Mouse (Mus musculus): ENCODE measurements around the gene Zbtb9.

Gene Zbtb9

GRCm38 (mm10) chr17:27011998-27012672 lies 39.2 kb downstream of the Zbtb9 start:
- no peak for DNase-seq (ENCODE audit: low spot score)

- DNase-seq (ENCODE audit: low spot score) = no peak
These were observed 39.9 kb downstream of the Zbtb9 start for GRCm38 (mm10) chr17:27012909-27013308.

GRCm38 (mm10) chr17:27017564-27018499 lies 44.9 kb downstream of the Zbtb9 start:
- DNase-seq (ENCODE audit: low spot score) = peak; percentile 75

GRCm38 (mm10) chr17:27018555-27019196 lies 45.7 kb downstream of the Zbtb9 start:
- DNase-seq (ENCODE audit: low spot score) = no peak

GRCm38 (mm10) chr17:27021076-27021475 lies 48.1 kb downstream of the Zbtb9 start:
- no peak for DNase-seq (ENCODE audit: low spot score)

- no peak for DNase-seq (ENCODE audit: low spot score)
These were observed 48.8 kb downstream of the Zbtb9 start for GRCm38 (mm10) chr17:27021736-27022135.

- no peak for DNase-seq (ENCODE audit: low spot score)
These were observed 50.4 kb downstream of the Zbtb9 start for GRCm38 (mm10) chr17:27023342-27023741.

GRCm38 (mm10) chr17:27025326-27025902 lies 52.4 kb downstream of the Zbtb9 start:
- DNase-seq (ENCODE audit: low spot score) = no peak

GRCm38 (mm10) chr17:27025951-27026350 lies 53.0 kb downstream of the Zbtb9 start:
- no peak for DNase-seq (ENCODE audit: low spot score)

GRCm38 (mm10) chr17:27027460-27028283 lies 54.7 kb downstream of the Zbtb9 start:
- no peak for DNase-seq (ENCODE audit: low spot score)

- peak; percentile 89 for DNase-seq (ENCODE audit: low spot score)
These were observed 55.4 kb downstream of the Zbtb9 start for GRCm38 (mm10) chr17:27028284-27028795.

GRCm38 (mm10) chr17:27028909-27029308 lies 55.9 kb downstream of the Zbtb9 start, which contains the start of gene Bak1:
TSS of gene Bak1 (minus strand) at chr17:27029009.
- DNase-seq (ENCODE audit: low spot score) = no peak

GRCm38 (mm10) chr17:27029431-27029830 lies 56.5 kb downstream of the Zbtb9 start:
- DNase-seq (ENCODE audit: low spot score) = no peak

GRCm38 (mm10) chr17:27030896-27031295 lies 57.9 kb downstream of the Zbtb9 start:
- no peak for DNase-seq (ENCODE audit: low spot score)

GRCm38 (mm10) chr17:27032328-27032727 lies 59.4 kb downstream of the Zbtb9 start:
- DNase-seq (ENCODE audit: low spot score) = no peak

GRCm38 (mm10) chr17:27032869-27033268 lies 59.9 kb downstream of the Zbtb9 start:
- peak; percentile 60 for DNase-seq (ENCODE audit: low spot score)

- no peak for DNase-seq (ENCODE audit: low spot score)
These were observed 63.5 kb downstream of the Zbtb9 start for GRCm38 (mm10) chr17:27036465-27036864.

- no peak for DNase-seq (ENCODE audit: low spot score)
These were observed 65.5 kb downstream of the Zbtb9 start for GRCm38 (mm10) chr17:27038335-27039050.

GRCm38 (mm10) chr17:27039432-27040102 lies 66.6 kb downstream of the Zbtb9 start:
- DNase-seq (ENCODE audit: low spot score) = no peak

Measured in layer of hippocampus, adult 9-10 months (tissue).